Mouse (Mus musculus): ENCODE data around the gene Dio1.

The Dio1 gene

GRCm38 (mm10) chr4:107243365-107244333 is 63.3 kb downstream of the Dio1 start:
- peak; percentile 84 for DNase-seq

Measured in heart, adult 11 months (tissue).